Mouse (Mus musculus) effector memory CD4-positive, alpha-beta T cell, adult 5 months (primary cell): ENCODE data around the gene Gm21858. TPM values are rescaled to one million over a fixed set of nuclear protein-coding genes. Genes with fewer than 3 reads are reported as not detected.

Experiments
- polyA plus RNA-seq: library from polyadenylated mRNA; unstranded; fragments of 100-300 nt; shearing (Covaris generic); gene quantifications from one replicate; pipeline ENCODE4 v1.2.1, GENCODE M21; 2017

Gene Gm21858
- polyA plus RNA-seq, result not detected

GRCm38 (mm10) chrY:55731456-55731855 lies at the start of gene Gm21858:
Gene Gm21858 (plus strand): TSS chrY:55731756.

